Mouse (Mus musculus) spleen, adult 2 months (tissue): ENCODE measurements around the gene Rrnad1.

Experiments used
- CTCF ChIP-seq: fragments of 200-500 bp; IDR thresholded peaks from 2 replicates; pipeline ENCODE4 v1.5.1; 2011; ENCODE audit warnings: mild to moderate bottlenecking, inconsistent platforms; ENCODE audit not compliant: insufficient read depth, insufficient read length, insufficient replicate concordance; ENCODE audit errors: extremely low read depth
- POLR2A ChIP-seq: fragments of 200-500 bp; IDR thresholded peaks from 2 replicates; pipeline ENCODE4 v1.6.1; 2011; ENCODE audit warnings: low read depth, low read length, inconsistent platforms

DNA sequence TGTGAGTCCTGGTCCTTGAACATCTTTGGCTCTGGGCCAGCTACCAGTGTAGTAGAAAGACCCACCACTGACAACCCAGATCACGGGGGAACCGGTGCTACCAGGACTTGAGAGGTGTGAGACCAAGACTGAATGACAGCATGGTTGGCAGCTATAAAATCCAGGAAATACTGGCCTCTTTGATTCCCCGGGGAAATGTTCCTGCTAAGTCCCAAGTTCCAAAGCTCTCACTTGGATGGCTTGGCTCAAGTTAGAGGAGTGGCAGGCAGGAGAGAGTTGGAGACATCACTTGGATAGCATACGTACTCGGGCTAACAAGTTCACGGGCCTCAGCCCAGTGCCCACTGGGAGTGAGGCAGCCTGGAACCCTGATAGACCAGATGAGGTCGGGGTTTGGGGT is 13.1 kb upstream of the Rrnad1 start:
- TF ChIP-seq CTCF (no peak), POLR2A (no peak)
